Mouse (Mus musculus): ENCODE data around the gene Pld1. TPM values are rescaled to one million over a fixed set of nuclear protein-coding genes. Genes with fewer than 3 reads are reported as not detected.
"Not testable (repeated sequence)": the region's sequence is repeated elsewhere in the genome, so short reads cannot be mapped to it uniquely, and the experiment has no call there.

Pld1 gene
- total RNA-seq, 1 experiment from 2014 or later: 12.1 TPM

DNA sequence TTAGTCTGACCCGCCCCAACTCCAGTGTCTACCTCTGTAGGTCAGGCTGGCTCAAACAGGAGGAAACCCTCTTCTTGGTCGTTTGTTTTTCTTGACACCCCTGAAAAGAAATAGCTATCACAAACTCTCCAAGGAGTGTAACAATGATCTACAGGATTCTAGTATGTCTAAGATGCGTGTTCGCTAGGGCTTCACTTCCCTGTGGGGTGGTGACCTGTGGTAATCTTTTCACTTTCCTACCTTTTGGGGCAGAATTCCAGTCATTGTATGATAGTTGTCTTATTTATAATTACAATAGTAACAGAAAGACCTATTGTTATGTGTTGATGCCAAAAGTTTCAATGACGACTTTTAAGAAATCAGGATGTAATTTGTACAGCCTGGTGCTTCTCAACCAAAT, 1.8 kb upstream of the Pld1 start:
- no peak for ATAC-seq (replicated peaks in 1 of 2; ENCODE audit: insufficient read depth in 1 of 2, low FRiP score in 2 of 2, low TSS enrichment in 1 of 2, low read depth in 1 of 2, poor library complexity in 2 of 2, severe bottlenecking in 2 of 2)

DNA sequence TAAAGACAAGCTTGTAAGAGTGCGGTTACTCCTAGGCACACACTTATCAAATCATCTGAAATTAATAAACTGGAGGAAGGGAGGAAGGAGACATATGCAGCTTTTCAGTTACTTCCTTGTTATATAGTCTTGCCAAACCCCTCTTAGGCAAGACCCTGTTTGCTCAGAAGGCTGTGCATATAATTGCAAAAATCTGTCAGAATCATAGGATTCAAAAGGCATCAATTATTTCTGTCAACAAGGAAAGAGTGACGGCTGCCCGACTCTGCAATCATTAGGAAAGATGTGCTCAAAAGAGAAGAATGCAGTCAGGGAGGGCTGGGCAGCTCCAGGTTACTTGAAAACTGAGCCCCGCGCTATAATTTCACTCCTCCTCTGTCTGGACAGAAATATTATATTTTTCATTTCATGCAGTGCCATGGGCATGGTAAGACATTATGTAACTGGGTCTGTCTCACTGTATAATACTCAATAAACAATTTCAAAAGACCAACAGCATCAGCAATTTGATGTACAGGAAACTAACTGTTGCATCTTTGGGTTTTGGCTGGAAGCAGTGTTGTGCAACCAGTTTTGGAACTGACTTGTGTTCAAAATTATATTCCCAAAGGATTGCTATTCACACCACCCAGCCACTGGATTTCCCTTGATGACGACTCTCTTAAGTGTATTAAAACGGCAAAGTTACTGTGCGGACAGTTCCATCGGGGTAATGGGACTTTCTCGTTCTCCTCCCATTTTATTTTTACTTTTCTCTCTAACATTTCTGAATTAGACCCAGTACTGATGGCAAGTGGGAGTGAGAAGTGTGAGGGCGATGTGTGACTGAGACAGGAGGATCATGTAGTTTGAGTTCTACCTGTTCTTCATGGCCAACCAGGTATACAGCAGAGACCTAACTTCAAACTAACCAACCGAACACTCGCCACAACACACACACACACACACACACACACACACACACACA, 1.1 kb upstream of the Pld1 start:
- peak in 1 of 2 experiments; percentile 21; a peak in 1 of 4 replicates for ATAC-seq (replicated peaks in 1 of 2; ENCODE audit: insufficient read depth in 1 of 2, low FRiP score in 2 of 2, low TSS enrichment in 1 of 2, low read depth in 1 of 2, poor library complexity in 2 of 2, severe bottlenecking in 2 of 2)

DNA sequence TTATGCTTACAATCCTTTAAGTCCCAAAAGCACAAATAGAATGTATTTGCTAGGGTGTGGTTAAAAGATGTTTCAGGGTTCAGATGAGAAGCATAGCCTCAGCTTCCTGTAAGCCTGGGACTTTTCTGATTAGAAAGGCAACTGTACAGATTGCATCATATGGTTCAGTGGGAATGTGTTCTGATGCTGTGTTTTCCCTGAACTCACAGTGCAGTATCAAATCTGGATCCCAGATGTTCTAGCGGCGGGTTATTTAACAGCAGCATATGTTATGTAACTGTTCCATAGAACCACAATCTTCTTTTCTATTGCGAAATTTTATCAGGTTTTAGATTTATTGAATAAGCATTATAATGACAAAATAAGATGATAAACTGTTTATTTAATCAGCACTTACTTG, 3.1 kb downstream of the Pld1 start:
- no peak for ATAC-seq (replicated peaks in 1 of 2; ENCODE audit: insufficient read depth in 1 of 2, low FRiP score in 2 of 2, low TSS enrichment in 1 of 2, low read depth in 1 of 2, poor library complexity in 2 of 2, severe bottlenecking in 2 of 2)

DNA sequence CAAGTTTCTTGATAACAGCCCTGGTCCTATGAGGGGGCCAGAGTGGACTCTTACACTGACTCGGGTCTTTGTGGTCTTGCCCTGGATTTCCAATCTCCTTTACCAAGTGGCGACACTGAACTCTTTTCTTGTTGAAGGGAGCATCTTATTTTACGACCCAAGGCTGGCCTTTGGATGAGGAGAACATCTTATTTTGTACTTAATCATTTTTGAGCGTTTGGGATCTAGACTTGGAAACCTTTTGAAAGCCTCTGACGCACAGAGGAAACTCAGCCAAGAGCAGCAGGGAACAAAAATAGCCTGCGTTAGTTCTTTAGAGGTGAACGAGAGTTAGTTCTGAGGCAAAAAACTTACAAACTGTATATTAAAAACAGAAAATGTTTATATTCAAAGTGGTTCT, 4.5 kb downstream of the Pld1 start:
- ATAC-seq (replicated peaks in 1 of 2; ENCODE audit: insufficient read depth in 1 of 2, low FRiP score in 2 of 2, low TSS enrichment in 1 of 2, low read depth in 1 of 2, poor library complexity in 2 of 2, severe bottlenecking in 2 of 2): no peak

DNA sequence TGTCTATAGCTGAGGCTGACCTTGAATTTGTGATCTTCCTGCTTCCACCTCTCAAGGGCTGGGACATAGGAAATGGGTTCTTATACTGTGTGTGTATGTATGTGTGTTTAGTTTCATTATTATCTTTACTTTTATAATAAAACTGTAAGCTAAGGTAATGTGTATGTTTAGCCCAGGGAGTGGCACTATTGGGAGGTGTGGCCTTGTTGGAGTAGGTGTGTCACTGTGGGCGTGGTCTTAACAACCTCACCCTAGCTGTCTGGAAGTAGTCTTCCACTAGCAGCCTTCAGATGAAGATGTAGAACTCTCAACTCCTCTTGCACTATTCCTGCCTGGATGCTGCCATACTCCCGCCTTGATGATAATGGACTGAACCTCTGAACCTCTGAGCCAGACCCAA, 6.9 kb downstream of the Pld1 start:
- not testable (repeated sequence) for ATAC-seq (replicated peaks in 1 of 2; ENCODE audit: insufficient read depth in 1 of 2, low FRiP score in 2 of 2, low TSS enrichment in 1 of 2, low read depth in 1 of 2, poor library complexity in 2 of 2, severe bottlenecking in 2 of 2)

DNA sequence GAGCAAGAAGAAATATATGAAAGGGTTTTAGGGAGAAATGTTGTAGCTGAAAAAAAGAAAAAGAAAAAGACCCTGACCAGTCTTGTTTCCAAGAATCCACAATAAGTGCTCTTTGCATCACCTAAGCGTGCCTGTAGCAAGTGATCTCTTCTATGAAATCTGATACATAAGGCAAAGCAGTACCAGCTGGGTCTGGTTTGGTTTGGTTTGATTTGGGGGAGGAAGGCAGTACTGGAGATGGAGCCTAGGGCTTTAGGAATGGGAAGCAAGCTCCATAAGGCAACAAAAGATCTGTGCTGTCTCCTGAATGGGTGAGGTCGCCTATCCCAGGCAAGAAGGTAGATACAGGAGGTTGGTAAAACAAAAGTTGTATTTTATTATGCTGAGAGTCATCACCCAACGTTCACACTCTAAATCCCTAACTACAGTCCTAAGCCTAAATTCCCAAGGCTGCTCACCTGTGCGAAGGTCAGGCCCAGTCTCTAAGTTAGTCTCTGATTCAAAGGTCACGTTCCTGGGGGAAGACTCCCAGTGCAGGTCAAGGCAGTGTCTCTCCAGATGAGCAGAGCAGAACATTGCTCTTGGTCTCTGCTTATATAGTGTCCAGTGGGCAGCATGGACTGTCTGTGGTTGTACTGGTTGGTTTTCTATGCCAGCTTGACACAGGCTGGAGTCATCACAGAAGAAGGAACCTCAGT, 10.8 kb downstream of the Pld1 start:
- ATAC-seq (replicated peaks in 1 of 2; ENCODE audit: insufficient read depth in 1 of 2, low FRiP score in 2 of 2, low TSS enrichment in 1 of 2, low read depth in 1 of 2, poor library complexity in 2 of 2, severe bottlenecking in 2 of 2): no peak

DNA sequence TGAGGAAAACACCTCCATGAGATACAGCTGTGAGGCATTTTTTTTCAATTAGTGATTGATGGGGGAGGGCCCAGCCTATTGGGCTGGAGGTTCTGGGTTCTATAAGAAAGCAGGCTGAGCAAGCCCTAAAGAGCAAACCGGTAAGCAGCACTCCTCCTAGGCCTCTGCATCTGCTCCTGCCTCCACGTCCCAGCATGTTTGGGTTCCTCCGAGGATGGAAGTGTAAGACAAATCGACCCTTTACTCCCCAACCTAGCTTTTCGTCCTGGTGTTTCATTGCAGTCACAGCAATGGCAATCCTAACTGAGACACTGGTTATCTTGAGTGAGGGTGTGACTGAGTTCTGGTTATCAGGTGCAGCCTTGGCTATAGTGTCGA, 11.4 kb downstream of the Pld1 start:
- ATAC-seq (replicated peaks in 1 of 2; ENCODE audit: insufficient read depth in 1 of 2, low FRiP score in 2 of 2, low TSS enrichment in 1 of 2, low read depth in 1 of 2, poor library complexity in 2 of 2, severe bottlenecking in 2 of 2): no peak

DNA sequence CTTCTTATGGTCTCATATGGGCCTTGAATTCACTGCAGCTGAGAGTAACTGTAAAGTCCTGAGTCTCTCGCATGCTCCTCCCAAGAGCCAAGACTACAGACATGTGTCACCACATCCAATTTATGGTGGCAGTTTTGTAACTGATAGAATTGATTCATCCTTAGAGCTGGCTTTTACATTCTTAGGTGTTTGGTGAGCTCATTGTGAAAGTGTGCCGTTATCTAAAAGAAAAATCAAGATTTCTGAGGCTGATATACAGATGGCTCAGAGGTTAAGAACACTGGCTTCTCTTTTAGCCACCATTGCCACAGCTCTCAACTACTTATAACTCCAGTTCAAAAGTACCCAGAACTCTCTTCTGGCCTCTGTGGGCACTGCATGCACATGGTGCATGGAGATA, 12.2 kb downstream of the Pld1 start:
- no peak for ATAC-seq (replicated peaks in 1 of 2; ENCODE audit: insufficient read depth in 1 of 2, low FRiP score in 2 of 2, low TSS enrichment in 1 of 2, low read depth in 1 of 2, poor library complexity in 2 of 2, severe bottlenecking in 2 of 2)

DNA sequence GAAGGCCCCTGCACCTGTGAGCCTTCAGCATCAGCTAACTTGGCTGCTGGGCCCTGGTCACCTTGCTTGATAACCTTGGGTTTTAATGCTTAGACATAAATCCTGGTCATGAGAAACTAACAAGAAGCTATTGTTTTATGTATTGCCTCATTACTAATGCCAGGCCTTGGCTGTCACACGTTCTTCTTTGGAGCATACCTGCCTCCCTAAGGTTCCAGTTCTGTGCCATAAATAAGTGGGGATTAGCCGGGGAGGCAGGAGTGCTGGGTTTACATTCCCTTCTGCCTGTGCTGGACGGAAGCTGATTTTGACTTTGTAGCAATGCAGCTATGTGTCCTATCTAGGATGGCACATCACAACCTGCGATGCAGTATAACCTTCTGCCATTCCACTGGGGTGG, 13.2 kb downstream of the Pld1 start:
- ATAC-seq (replicated peaks in 1 of 2; ENCODE audit: insufficient read depth in 1 of 2, low FRiP score in 2 of 2, low TSS enrichment in 1 of 2, low read depth in 1 of 2, poor library complexity in 2 of 2, severe bottlenecking in 2 of 2): no peak

DNA sequence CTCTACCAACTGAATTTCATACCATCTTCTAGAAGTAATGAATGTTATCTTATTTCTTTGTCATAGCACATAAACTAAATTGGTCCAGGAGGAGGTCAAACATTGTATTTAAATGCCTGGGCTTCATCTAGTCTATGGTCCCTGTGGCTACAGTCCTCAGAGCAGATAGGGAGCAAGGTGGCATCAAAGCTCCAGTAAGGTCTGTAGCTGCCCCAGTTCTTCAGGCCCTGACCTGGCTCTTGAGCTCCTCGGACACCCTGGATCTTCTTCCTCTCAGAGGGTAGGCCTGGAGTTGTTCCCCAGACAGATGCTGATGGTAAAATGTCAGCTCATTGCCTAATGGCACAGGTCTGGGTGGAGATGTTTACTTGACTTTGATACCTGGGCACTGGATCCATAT, 17.5 kb downstream of the Pld1 start:
- no peak for ATAC-seq (replicated peaks in 1 of 2; ENCODE audit: insufficient read depth in 1 of 2, low FRiP score in 2 of 2, low TSS enrichment in 1 of 2, low read depth in 1 of 2, poor library complexity in 2 of 2, severe bottlenecking in 2 of 2)

DNA sequence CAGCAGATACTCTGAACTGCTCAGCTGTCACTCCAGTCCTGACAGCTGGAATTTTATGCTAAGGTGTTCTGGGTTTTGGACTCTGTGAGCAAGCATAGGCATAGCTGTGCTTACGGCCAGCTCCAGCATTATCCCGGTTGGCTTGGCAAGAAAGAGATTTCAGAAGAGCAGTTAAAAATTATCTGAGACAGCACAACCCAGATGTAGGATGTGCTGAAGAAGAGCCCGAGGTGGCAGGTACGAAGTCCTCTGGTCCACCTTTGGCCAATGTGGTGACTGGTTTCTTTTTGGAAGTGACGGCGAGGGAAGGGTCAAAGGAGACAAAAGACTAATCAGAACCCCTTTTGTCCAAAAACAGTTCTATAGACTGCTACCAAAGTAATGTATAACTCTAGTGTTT, 20.7 kb downstream of the Pld1 start:
- no peak for ATAC-seq (replicated peaks in 1 of 2; ENCODE audit: insufficient read depth in 1 of 2, low FRiP score in 2 of 2, low TSS enrichment in 1 of 2, low read depth in 1 of 2, poor library complexity in 2 of 2, severe bottlenecking in 2 of 2)

DNA sequence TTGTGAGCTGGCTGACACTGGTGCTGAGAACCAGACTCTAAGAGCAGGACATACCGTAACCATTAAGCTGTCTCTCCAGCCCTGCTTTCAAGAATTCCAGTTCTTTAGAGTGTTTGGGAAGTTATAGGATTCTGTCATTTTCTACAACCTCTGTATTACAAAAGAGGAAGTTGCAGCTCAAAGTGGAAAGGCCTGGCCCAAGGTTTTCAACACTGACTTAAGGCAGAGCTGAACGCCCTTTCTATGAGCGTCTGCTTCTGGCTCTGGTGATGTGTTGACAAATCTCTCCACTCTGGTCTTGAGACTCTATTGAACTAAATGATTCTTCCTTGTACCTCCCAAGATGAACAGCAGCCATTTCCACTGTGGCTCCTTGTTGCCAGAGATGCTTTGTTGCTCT, 22.7 kb downstream of the Pld1 start:
- ATAC-seq (replicated peaks in 1 of 2; ENCODE audit: insufficient read depth in 1 of 2, low FRiP score in 2 of 2, low TSS enrichment in 1 of 2, low read depth in 1 of 2, poor library complexity in 2 of 2, severe bottlenecking in 2 of 2): peak; percentile 32 to 42; a peak in 1 of 4 replicates

DNA sequence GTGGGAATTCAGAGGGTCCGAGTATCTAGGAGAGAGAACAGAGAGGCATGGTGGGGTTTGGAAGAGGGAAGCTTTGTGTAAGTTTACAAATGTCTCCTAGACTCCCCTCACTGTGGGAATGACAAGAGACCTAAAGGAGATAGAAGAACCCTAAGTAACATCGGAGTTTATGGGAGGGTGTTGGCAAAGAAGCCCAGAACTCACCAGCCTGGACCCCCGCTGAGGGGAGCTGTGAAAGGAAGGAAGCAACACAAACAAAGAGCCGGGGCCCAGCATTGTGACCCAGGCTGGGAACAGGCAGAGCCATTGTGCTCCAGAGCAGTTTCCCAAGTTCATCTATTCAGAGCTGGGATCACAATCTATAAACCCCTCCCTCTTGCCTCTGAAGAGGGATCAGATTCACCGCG, 25.3 kb downstream of the Pld1 start:
- no peak for ATAC-seq (replicated peaks in 1 of 2; ENCODE audit: insufficient read depth in 1 of 2, low FRiP score in 2 of 2, low TSS enrichment in 1 of 2, low read depth in 1 of 2, poor library complexity in 2 of 2, severe bottlenecking in 2 of 2)

DNA sequence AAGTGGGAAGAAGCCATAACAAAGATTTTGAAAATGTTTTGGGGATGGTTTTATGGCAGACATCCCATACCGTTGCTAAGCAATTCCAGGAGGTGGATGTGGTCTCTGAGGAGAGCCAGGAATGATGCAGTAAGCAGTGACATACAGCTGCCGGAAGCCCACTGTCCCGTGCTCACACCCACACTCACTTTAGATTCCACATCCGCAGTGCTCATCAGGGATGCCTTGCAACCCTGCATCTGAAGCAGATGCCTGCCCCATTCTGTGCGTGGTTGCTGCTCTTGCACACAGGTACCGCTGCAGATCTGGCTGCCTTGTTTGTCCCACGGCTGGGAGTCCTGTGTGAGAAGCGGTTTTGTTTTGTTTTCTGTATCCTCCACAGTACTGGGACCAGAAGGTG, 30.2 kb downstream of the Pld1 start:
- ATAC-seq (replicated peaks in 1 of 2; ENCODE audit: insufficient read depth in 1 of 2, low FRiP score in 2 of 2, low TSS enrichment in 1 of 2, low read depth in 1 of 2, poor library complexity in 2 of 2, severe bottlenecking in 2 of 2): no peak

DNA sequence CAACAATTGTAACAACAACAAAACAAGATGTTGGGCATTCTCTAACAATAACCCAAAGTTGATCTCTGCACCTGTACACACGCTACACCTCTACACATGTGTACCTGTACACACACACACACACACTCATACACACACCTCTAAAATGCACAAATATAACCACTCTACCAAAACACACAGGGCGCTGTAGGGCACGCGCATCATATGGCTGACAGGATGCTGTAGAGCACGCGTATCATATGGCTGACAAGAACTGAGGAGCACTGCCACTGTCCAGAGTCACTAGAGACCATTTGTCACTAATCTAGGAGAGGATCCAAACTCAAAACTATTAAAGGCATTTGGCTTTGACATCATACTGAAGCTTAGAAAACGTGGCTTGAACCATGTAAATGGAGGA, 35.4 kb downstream of the Pld1 start:
- ATAC-seq (replicated peaks in 1 of 2; ENCODE audit: insufficient read depth in 1 of 2, low FRiP score in 2 of 2, low TSS enrichment in 1 of 2, low read depth in 1 of 2, poor library complexity in 2 of 2, severe bottlenecking in 2 of 2): no peak

DNA sequence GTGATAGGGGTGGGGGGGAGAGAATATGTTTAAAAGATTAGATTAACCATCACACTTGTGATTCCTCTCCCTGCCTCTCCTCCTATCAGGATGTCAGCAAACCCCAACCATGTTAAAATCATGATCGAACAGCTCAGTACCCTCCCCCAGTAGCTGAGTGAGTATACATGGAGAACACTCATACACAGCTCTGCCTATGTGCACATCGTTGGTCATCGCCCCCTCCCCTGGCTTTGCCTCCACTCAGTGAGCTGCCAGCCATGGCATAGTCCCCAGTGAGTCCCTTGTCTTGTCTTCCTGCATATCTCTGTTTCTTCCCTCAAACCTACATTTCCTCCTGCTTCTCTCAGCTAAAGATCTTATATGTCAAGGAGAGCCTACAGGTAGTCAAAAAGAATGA, 36.5 kb downstream of the Pld1 start:
- ATAC-seq (replicated peaks in 1 of 2; ENCODE audit: insufficient read depth in 1 of 2, low FRiP score in 2 of 2, low TSS enrichment in 1 of 2, low read depth in 1 of 2, poor library complexity in 2 of 2, severe bottlenecking in 2 of 2): no peak

DNA sequence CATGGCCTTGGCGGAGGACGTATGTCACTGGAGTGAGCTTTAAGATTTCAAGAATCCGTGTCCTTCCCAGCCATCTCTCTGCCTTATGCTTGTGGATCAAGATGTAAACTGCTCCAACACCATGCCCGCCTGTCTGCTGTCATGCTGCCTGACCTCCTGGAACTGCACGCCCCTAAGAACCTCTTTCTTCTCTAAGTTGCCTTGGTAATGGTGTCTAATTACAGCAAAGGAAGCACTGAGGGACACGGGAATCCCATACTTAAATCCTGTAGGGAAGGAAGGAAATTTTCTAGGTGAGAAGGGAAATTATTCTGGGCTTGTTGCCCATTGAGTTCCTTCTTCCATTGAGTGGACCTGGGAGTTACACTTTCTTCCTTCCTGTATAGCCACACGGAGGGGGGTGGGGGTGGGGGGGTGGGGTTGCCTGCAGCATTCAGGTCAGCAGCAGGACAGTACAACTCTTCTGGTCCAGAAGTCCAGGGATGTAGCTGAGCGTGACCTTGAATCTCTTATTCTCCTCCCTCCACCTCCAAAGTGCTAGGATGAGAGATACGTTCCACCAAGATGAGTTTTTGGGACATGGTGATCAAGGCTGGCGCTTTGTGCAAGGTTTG, 38.5 kb downstream of the Pld1 start:
- no peak for ATAC-seq (replicated peaks in 1 of 2; ENCODE audit: insufficient read depth in 1 of 2, low FRiP score in 2 of 2, low TSS enrichment in 1 of 2, low read depth in 1 of 2, poor library complexity in 2 of 2, severe bottlenecking in 2 of 2)

DNA sequence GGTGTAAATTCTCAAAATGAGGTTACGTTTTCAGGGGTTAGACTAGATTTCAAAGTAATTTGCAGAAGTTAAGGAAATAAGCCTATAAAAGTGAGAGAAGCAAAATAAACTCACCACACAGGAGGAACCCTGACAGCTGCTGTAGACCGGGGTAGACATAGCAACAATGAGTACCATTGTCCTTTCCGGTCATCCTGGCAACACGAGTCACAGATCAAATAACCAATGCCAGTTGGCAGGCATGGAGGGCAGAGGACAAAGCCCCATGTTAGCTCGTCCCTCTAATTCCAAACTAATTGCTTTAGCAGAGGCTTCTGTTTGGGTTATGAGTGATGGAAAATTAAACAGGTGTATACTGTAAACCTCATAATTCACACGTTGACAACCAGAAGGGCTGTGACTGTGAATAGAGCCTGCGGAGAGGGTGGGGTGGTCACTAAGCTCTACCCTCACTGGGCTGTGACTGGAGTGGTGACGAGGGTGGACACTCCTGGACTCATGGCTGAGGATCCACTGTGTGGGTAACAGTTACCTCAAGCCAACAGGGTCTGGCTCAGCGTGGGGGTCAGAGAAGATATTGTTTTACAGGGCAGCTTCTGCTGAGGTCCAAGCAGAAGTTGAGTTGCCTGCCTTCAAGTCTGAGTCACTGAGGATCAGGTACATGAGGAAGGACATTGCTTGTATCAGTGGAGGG, 39.7 kb downstream of the Pld1 start:
- no peak for ATAC-seq (replicated peaks in 1 of 2; ENCODE audit: insufficient read depth in 1 of 2, low FRiP score in 2 of 2, low TSS enrichment in 1 of 2, low read depth in 1 of 2, poor library complexity in 2 of 2, severe bottlenecking in 2 of 2)
